Mouse (Mus musculus): ENCODE measurements around the gene H3f3b. TPM values are rescaled to one million over a fixed set of nuclear protein-coding genes. Genes with fewer than 3 reads are reported as not detected.

The H3f3b gene
- polyA plus RNA-seq, 1 experiment from 2014 or later, result 1,708 TPM

DNA sequence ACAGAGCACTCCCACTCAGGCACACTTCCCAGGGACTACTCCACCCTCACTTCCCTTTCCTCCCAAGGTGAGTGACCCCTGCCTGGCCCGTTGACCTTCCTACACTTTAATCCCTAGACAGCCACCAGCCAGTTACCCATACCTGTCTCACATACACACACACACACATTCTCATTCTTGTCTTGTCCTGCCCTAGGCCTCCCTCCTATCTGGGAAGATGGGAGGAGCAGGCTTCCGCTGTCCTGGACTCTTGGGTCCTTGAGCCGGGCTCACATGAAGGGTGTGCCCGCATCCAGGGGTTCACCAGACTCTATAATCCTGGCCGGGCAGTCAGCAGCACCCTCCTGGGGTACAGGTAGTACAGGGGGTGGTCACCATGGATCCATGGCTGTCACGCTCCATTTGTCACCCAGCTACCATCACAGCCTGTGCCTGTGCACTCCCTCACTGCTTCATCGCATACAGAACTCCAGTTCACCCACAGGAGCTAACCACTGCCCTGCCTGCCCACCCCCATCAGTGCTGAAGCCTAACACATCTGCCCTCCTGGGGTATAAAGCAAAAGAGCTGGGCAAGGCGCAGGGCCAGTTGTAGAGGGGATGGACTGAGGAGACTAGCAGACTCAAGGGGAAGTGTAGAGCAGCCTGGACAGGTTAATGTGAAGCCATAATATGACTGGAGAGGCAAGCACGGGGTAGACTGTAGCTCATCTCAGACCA, 21.9 kb downstream of the H3f3b start:
- peaks cover 7% of the 10 kb centered on the region; the same call in 1 of the 2 replicates for H3K4me1 ChIP-seq (ENCODE audit: insufficient read depth, low read depth, low read length)
- TF ChIP-seq EP300 (IDR thresholded peaks at IDR 0.05) (no peak), CTCF (IDR thresholded peaks at IDR 0.05) (no peak)
- no peak for ATAC-seq
- peak overlapping the region; percentile 52 for H3K4me2 ChIP-seq (replicated peaks; ENCODE audit: low read depth, low read length)
- H3K9ac ChIP-seq (replicated peaks; ENCODE audit: low read depth), result no peak overlapping the region
- 0 out of 2 replicates have a peak, but pooled peaks cover 9% of the 10 kb centered on the region for H3K36me3 ChIP-seq (ENCODE audit: insufficient read depth, low read length)
- peak; percentile 19 for DNase-seq (ENCODE audit: low spot score)
- H3K4me3 ChIP-seq (ENCODE audit: low read depth, low read length), result no peak overlapping the region
- H3K9me3 ChIP-seq (ENCODE audit: low read length), result no peaks in the 10 kb centered on the region
- no peak overlapping the region for H3K27ac ChIP-seq (ENCODE audit: low read length)
- H3K27me3 ChIP-seq (replicated peaks; ENCODE audit: insufficient read depth, low read length), result no peaks in the 10 kb centered on the region
- WGBS, result 68% methylated on average over 9 of the region's 9 CpGs

- 5% methylated on average over 43 of the region's 54 CpGs for WGBS
- H3K27ac ChIP-seq (ENCODE audit: low read length), result no peak overlapping the region; the same call in 1 of the 2 replicates
- peak; percentile 94 for DNase-seq (ENCODE audit: low spot score)
- H3K27me3 ChIP-seq (replicated peaks; ENCODE audit: insufficient read depth, low read length), result 0 out of 2 replicates have a peak, but pooled peaks cover 3% of the 10 kb centered on the region
- H3K9me3 ChIP-seq (ENCODE audit: low read length), result no peaks in the 10 kb centered on the region
- 0 out of 2 replicates have a peak, but pooled peaks cover 9% of the 10 kb centered on the region for H3K36me3 ChIP-seq (ENCODE audit: insufficient read depth, low read length)
- peak overlapping the region; percentile 36; the same call in 1 of the 2 replicates for H3K9ac ChIP-seq (replicated peaks; ENCODE audit: low read depth)
- peak overlapping the region; percentile 22 for H3K4me3 ChIP-seq (ENCODE audit: low read depth, low read length)
- peak; percentile 93 for ATAC-seq
- peaks cover 7% of the 10 kb centered on the region; the same call in 1 of the 2 replicates for H3K4me1 ChIP-seq (ENCODE audit: insufficient read depth, low read depth, low read length)
- H3K4me2 ChIP-seq (replicated peaks; ENCODE audit: low read depth, low read length), result peak overlapping the region; percentile 52
- TF ChIP-seq EP300 (IDR thresholded peaks at IDR 0.05), result no peak
- peak; percentile 83 for TF ChIP-seq CTCF (IDR thresholded peaks at IDR 0.05)
These were observed 22.7 kb downstream of the H3f3b start for GRCm38 (mm10) chr11:116004840-116005700.

DNA sequence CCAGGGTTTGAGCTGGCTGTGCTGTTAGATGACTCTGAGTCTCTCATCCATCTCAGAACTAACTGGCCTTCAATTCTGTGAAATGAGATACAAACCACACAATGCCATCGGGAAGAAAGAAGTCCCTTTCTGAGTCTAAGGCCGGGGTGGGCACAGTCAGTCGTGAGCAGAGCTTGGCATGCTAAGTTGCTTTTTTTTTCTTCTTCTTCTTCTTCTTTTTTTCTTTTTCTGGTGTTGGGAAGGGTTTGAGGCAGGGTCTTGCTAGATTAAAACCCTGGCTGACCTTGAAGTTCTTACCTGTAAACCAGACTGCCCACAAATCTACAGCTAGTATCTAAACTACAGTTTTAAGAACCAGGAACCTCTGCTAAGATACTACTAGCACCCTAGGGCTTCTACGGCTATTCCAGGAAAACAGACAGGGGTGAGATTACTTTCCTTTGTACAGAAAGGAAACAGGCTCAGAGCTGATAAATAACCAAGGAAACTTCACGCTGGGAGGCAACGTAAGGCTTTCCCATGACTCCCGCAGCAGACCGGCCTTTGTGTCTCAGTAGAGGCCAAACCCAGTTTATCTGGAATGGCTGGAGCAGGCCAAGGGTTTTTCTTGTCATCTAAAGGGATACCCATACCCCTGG, 23.5 kb downstream of the H3f3b start:
- WGBS, result 29% methylated on average over 8 of the region's 8 CpGs
- H3K4me1 ChIP-seq (ENCODE audit: insufficient read depth, low read depth, low read length), result peaks cover 7% of the 10 kb centered on the region; the same call in 1 of the 2 replicates

GRCm38 (mm10) chr11:116002894-116003293, 24.9 kb downstream of the H3f3b start:
- Histone ChIP-seq H3K36me3 (ENCODE audit: insufficient read depth, low read length) (0 out of 2 replicates have a peak, but pooled peaks cover 3% of the 10 kb centered on the region), H3K4me3 (ENCODE audit: low read depth, low read length) (no peak overlapping the region), H3K4me2 (replicated peaks; ENCODE audit: low read depth, low read length) (no peak overlapping the region), H3K4me1 (ENCODE audit: insufficient read depth, low read depth, low read length) (peaks cover 7% of the 10 kb centered on the region; the same call in 1 of the 2 replicates), H3K27me3 (replicated peaks; ENCODE audit: insufficient read depth, low read length) (0 out of 2 replicates have a peak, but pooled peaks cover 7% of the 10 kb centered on the region), H3K27ac (ENCODE audit: low read length) (no peak overlapping the region), H3K9me3 (ENCODE audit: low read length) (no peaks in the 10 kb centered on the region), H3K9ac (replicated peaks; ENCODE audit: low read depth) (no peak overlapping the region)
- TF ChIP-seq EP300 (IDR thresholded peaks at IDR 0.05), result no peak
- no peak for TF ChIP-seq CTCF (IDR thresholded peaks at IDR 0.05)
- 78% methylated on average over 3 of the region's 3 CpGs for WGBS
- DNase-seq (ENCODE audit: low spot score), result no peak
- ATAC-seq, result no peak

More for the DNA sequence above, 23.5 kb downstream of the H3f3b start:
- Histone ChIP-seq H3K4me3 (ENCODE audit: low read depth, low read length) (peak overlapping the region; percentile 22; the same call in 1 of the 2 replicates), H3K4me2 (replicated peaks; ENCODE audit: low read depth, low read length) (peak overlapping the region; percentile 52), H3K27me3 (replicated peaks; ENCODE audit: insufficient read depth, low read length) (0 out of 2 replicates have a peak, but pooled peaks cover 7% of the 10 kb centered on the region), H3K9ac (replicated peaks; ENCODE audit: low read depth) (no peak overlapping the region), H3K36me3 (ENCODE audit: insufficient read depth, low read length) (0 out of 2 replicates have a peak, but pooled peaks cover 8% of the 10 kb centered on the region), H3K27ac (ENCODE audit: low read length) (no peak overlapping the region; the same call in 1 of the 2 replicates), H3K9me3 (ENCODE audit: low read length) (no peaks in the 10 kb centered on the region)
- DNase-seq (ENCODE audit: low spot score), result peak; percentile 3
- TF ChIP-seq CTCF (IDR thresholded peaks at IDR 0.05) (no peak), EP300 (IDR thresholded peaks at IDR 0.05) (no peak)
- ATAC-seq, result no peak

- Histone ChIP-seq H3K27ac (ENCODE audit: low read length) (no peak overlapping the region), H3K27me3 (replicated peaks; ENCODE audit: insufficient read depth, low read length) (0 out of 2 replicates have a peak, but pooled peaks cover 7% of the 10 kb centered on the region), H3K4me1 (ENCODE audit: insufficient read depth, low read depth, low read length) (peaks cover 7% of the 10 kb centered on the region; the same call in 1 of the 2 replicates), H3K4me3 (ENCODE audit: low read depth, low read length) (no peak overlapping the region), H3K36me3 (ENCODE audit: insufficient read depth, low read length) (no peaks in the 10 kb centered on the region), H3K4me2 (replicated peaks; ENCODE audit: low read depth, low read length) (no peak overlapping the region), H3K9me3 (ENCODE audit: low read length) (no peaks in the 10 kb centered on the region), H3K9ac (replicated peaks; ENCODE audit: low read depth) (no peak overlapping the region)
- 58% methylated on average over 6 of the region's 6 CpGs for WGBS
- TF ChIP-seq CTCF (IDR thresholded peaks at IDR 0.05), result no peak
- TF ChIP-seq EP300 (IDR thresholded peaks at IDR 0.05), result no peak
- ATAC-seq (no peak), DNase-seq (ENCODE audit: low spot score) (no peak)
These were observed 26.0 kb downstream of the H3f3b start for GRCm38 (mm10) chr11:116001725-116002124.

All from lung, postnatal 0 days (tissue).